Mouse (Mus musculus) G1E-ER4 (cell line): Measurements from ENCODE around the gene Map1s. TPM values are rescaled to one million over a fixed set of nuclear protein-coding genes. Genes with fewer than 3 reads are reported as not detected.

Experiments used
- GATA1 ChIP-seq: IDR thresholded peaks from one replicate; pipeline ENCODE4 v1.8.0; 2012; ENCODE audit warnings: low read length, inconsistent platforms
- polyA plus RNA-seq: library from polyadenylated mRNA; stranded (reverse); fragments of >175 nt; gene quantifications from 2 replicates; pipeline ENCODE4 v1.2.3, GENCODE M21; 2012

Map1s gene
- polyA plus RNA-seq = 129 and 137 TPM in 2 replicates

GRCm38 (mm10) chr8:70905831-70906736, at the start of gene Map1s:
Gene Map1s, plus strand, starts transcription at chr8:70905932.
- no peak for TF ChIP-seq GATA1

GRCm38 (mm10) chr8:70856028-70856427, 49.7 kb upstream of the Map1s start:
- TF ChIP-seq GATA1 = no peak

GRCm38 (mm10) chr8:70856541-70857197, 49.1 kb upstream of the Map1s start:
- no peak for TF ChIP-seq GATA1

GRCm38 (mm10) chr8:70857516-70857915, 48.2 kb upstream of the Map1s start:
- TF ChIP-seq GATA1 = no peak

GRCm38 (mm10) chr8:70862824-70863641, 42.7 kb upstream of the Map1s start, which contains the start of gene Kcnn1:
Gene Kcnn1, minus strand, starts transcription at chr8:70863258.
- TF ChIP-seq GATA1 = no peak

GRCm38 (mm10) chr8:70863956-70864711, 41.6 kb upstream of the Map1s start:
- TF ChIP-seq GATA1 = no peak

GRCm38 (mm10) chr8:70864712-70865221, 41.0 kb upstream of the Map1s start:
- TF ChIP-seq GATA1 = no peak

- TF ChIP-seq GATA1 = no peak
Observed at GRCm38 (mm10) chr8:70865350-70866000, 40.3 kb upstream of the Map1s start.

- TF ChIP-seq GATA1 = no peak
Observed at GRCm38 (mm10) chr8:70866001-70866520, 39.7 kb upstream of the Map1s start.

GRCm38 (mm10) chr8:70866566-70866965, 39.2 kb upstream of the Map1s start:
- TF ChIP-seq GATA1 = no peak

GRCm38 (mm10) chr8:70868559-70869198, 37.1 kb upstream of the Map1s start:
- TF ChIP-seq GATA1 = no peak

- TF ChIP-seq GATA1 = no peak
Observed at GRCm38 (mm10) chr8:70869199-70869571, 36.5 kb upstream of the Map1s start.

GRCm38 (mm10) chr8:70869601-70870041, 36.1 kb upstream of the Map1s start:
- TF ChIP-seq GATA1 = no peak
